Mouse (Mus musculus) midbrain, embryonic 16.5 days (tissue): Measurements from ENCODE around the gene Parp16. TPM values are rescaled to one million over a fixed set of nuclear protein-coding genes. Genes with fewer than 3 reads are reported as not detected.
"Not testable (repeated sequence)": the region's sequence is repeated elsewhere in the genome, so short reads cannot be mapped to it uniquely, and the experiment has no call there.

Experiments used
- ATAC-seq: fragments of 200-750 bp; cut with Nextera tagmentation; 2 replicates; pipeline ENCODE4 v1.8.0; 2017; ENCODE audit warnings: moderate TSS enrichment
- H3K27ac ChIP-seq: fragments of 300-500 bp; sonication (generic); 2 replicates; pipeline ENCODE4 v1.5.1; 2014; ENCODE audit warnings: mild to moderate bottlenecking, low read length, mixed read lengths
- H3K27me3 ChIP-seq: fragments of 300-500 bp; sonication (generic); 2 replicates; pipeline ENCODE4 v1.6.1; 2014; ENCODE audit warnings: low read depth, low read length, mixed read lengths; ENCODE audit not compliant: control insufficient read depth, insufficient read depth
- H3K36me3 ChIP-seq: fragments of 300-500 bp; sonication (generic); 2 replicates; pipeline ENCODE4 v1.6.1; 2014; ENCODE audit warnings: mild to moderate bottlenecking, low read length, moderate library complexity, mixed read lengths; ENCODE audit not compliant: control insufficient read depth, insufficient read depth
- H3K4me1 ChIP-seq: fragments of 300-500 bp; sonication (generic); 2 replicates; pipeline ENCODE4 v1.6.1; 2014; ENCODE audit warnings: mild to moderate bottlenecking, low read length, mixed read lengths; ENCODE audit not compliant: control insufficient read depth, insufficient read depth
- H3K4me2 ChIP-seq: fragments of 300-500 bp; sonication (generic); 2 replicates; pipeline ENCODE4 v1.6.1; 2014; ENCODE audit warnings: mild to moderate bottlenecking, low read length, mixed read lengths
- H3K4me3 ChIP-seq: fragments of 300-500 bp; sonication (generic); 2 replicates; pipeline ENCODE4 v1.5.1; 2014; ENCODE audit warnings: low read depth, mild to moderate bottlenecking, low read length, moderate library complexity, mixed read lengths
- H3K9ac ChIP-seq: fragments of 300-500 bp; sonication (generic); 2 replicates; pipeline ENCODE4 v1.6.1; 2014; ENCODE audit warnings: low read depth, low read length, mixed read lengths
- H3K9me3 ChIP-seq: fragments of 300-500 bp; sonication (generic); replicated peaks from 2 replicates; pipeline ENCODE4 v1.6.1; 2014; ENCODE audit warnings: mild to moderate bottlenecking, low read length, mixed read lengths; ENCODE audit not compliant: control insufficient read depth, poor library complexity, severe bottlenecking
- WGBS: fragments of 180-500 bp; shearing (Covaris S2); extraction: QIAGEN DNeasy Blood & Tissue Kit; methylation state at CpG from one replicate; pipeline ENCODE4 v1.1.7; 2014; 5-methylcytosine and 5-hydroxymethylcytosine counted together
- polyA plus RNA-seq: library from polyadenylated mRNA; unstranded; fragments of >200 nt; fragmentation: Nextera tagmentation; extraction: Ambion mirVana; gene quantifications from 2 replicates; pipeline ENCODE4 v1.2.1, GENCODE M21; 2015

Gene Parp16
- polyA plus RNA-seq, 1 experiment from 2014 or later, result 8.5 TPM

GRCm38 (mm10) chr9:65259366-65259765 lies 64.2 kb downstream of the Parp16 start:
- ATAC-seq, result no peak
- Histone ChIP-seq H3K4me2 (no peak overlapping the region), H3K9ac (no peak overlapping the region), H3K9me3 (no peaks in the 10 kb centered on the region), H3K4me3 (no peak overlapping the region), H3K36me3 (no peaks in the 10 kb centered on the region), H3K27ac (no peak overlapping the region), H3K4me1 (no peaks in the 10 kb centered on the region), H3K27me3 (no peaks in the 10 kb centered on the region)
- 80% methylated on average over 7 of the region's 7 CpGs for WGBS

DNA sequence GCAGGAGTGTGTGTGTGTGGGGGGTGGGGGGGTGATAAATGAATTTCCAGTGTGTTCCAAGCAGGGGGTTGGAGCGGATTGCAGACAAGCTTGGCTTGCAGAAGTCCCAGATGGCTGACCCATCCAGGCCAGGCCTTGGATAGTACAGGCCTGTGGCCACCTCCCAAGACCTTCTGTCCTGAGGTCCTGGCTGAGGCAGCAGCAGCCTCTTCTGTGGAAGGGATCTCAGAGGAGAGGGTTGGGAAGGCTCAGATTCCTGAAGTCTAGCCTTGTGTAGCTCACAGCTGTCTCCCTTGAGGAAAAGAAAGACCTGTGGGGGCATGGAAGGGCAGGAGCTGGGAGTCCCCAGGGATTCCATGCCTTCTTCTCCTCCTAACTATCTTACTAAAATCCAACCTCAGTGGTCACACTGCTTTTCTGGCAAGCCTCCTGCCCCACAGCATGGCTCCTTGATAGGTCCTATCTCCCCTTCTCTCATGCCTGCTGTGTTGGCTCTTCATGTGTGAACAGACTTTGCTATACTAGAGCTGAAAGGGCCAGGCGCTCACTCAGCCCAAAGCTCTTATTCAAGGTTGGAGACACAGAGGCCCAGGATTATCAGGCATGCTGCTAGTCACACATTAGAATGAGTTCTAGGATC lies 66.6 kb downstream of the Parp16 start:
- no peak overlapping the region for H3K4me2 ChIP-seq
- H3K27me3 ChIP-seq, result no peaks in the 10 kb centered on the region
- no peak overlapping the region for H3K27ac ChIP-seq
- no peaks in the 10 kb centered on the region for H3K9me3 ChIP-seq
- 85% methylated on average over 2 of the region's 2 CpGs for WGBS
- no peak overlapping the region for H3K4me3 ChIP-seq
- no peak for ATAC-seq
- H3K4me1 ChIP-seq, result no peaks in the 10 kb centered on the region
- no peak overlapping the region for H3K9ac ChIP-seq
- no peaks in the 10 kb centered on the region for H3K36me3 ChIP-seq

GRCm38 (mm10) chr9:65262641-65263120 lies 67.5 kb downstream of the Parp16 start:
- Histone ChIP-seq H3K36me3 (no peaks in the 10 kb centered on the region), H3K9me3 (no peaks in the 10 kb centered on the region), H3K27me3 (no peaks in the 10 kb centered on the region), H3K4me2 (no peak overlapping the region), H3K27ac (no peak overlapping the region), H3K9ac (no peak overlapping the region), H3K4me1 (peaks cover 3% of the 10 kb centered on the region), H3K4me3 (no peak overlapping the region)
- no peak for ATAC-seq
- WGBS, result 91% methylated on average over 3 of the region's 3 CpGs

GRCm38 (mm10) chr9:65264959-65265358 lies 69.8 kb downstream of the Parp16 start, which contains the start of gene Cilp:
Cilp (plus strand) TSS chr9:65265180.
- peaks cover 7% of the 10 kb centered on the region for H3K4me1 ChIP-seq
- no peak within 1 kb of the TSS for H3K4me2 ChIP-seq
- no peaks in the 10 kb centered on the region for H3K36me3 ChIP-seq
- no peak within 1 kb of the TSS for H3K9ac ChIP-seq
- H3K27ac ChIP-seq, result no peak within 1 kb of the TSS
- WGBS, result 43% methylated on average over 5 of the region's 5 CpGs
- H3K9me3 ChIP-seq, result no peaks in the 10 kb centered on the region
- no peaks in the 10 kb centered on the region for H3K27me3 ChIP-seq
- ATAC-seq, result no peak
- no peak within 1 kb of the TSS for H3K4me3 ChIP-seq

DNA sequence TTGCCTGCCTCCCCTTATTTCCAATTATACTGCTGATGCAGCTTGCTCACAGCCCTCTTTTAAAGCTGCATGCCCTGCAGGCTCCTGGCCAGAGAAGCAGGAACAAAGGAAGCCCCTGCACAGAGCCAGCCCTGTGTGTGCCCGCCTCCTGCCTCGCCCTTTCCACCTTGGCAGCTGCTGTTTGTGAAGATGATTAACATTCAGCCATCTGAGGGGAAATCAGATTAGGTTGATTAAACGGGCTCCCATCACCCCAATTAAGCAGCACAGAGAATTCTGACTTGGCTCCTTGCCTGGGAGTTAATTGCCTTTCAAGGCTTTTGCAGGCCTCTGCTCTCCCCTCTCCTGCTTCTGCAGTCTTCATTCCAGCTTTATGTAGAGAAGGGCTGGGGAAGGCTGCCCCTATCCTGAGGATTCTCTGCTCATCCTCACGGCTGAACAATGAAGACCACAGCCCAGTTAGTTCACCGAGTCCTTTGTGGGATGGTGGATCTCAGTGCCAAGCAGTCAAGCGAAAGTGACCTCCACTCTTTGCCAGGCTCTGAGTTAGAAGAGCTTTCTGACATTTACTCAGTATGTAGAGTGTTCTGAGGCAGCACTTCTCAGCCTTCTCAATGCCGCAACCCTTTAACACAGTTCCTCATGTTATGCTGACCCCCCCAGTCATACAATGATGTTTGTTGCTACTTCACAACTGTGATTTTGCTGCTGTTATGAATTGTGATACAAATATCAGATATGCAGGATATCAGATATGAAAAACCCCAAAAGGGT lies 72.8 kb downstream of the Parp16 start:
- no peak overlapping the region for H3K4me3 ChIP-seq
- H3K27me3 ChIP-seq, result no peaks in the 10 kb centered on the region
- peaks cover 7% of the 10 kb centered on the region for H3K4me1 ChIP-seq
- peak overlapping the region; percentile 17; the same call in 1 of the 2 replicates for H3K9ac ChIP-seq
- no peaks in the 10 kb centered on the region for H3K36me3 ChIP-seq
- peak overlapping the region; percentile 81 for H3K27ac ChIP-seq
- ATAC-seq, result peak; percentile 86
- H3K9me3 ChIP-seq, result no peaks in the 10 kb centered on the region
- 19% methylated on average over 7 of the region's 7 CpGs for WGBS
- no peak overlapping the region for H3K4me2 ChIP-seq

- Histone ChIP-seq H3K4me2 (no peak overlapping the region), H3K27me3 (no peaks in the 10 kb centered on the region), H3K4me1 (no peaks in the 10 kb centered on the region), H3K36me3 (no peaks in the 10 kb centered on the region), H3K9ac (no peak overlapping the region), H3K27ac (no peak overlapping the region), H3K4me3 (no peak overlapping the region), H3K9me3 (no peaks in the 10 kb centered on the region)
- no peak for ATAC-seq
- 92% methylated on average over 13 of the region's 13 CpGs for WGBS
These were observed 78.1 kb downstream of the Parp16 start for GRCm38 (mm10) chr9:65273048-65273809.

- Histone ChIP-seq H3K27me3 (no peaks in the 10 kb centered on the region), H3K27ac (no peak overlapping the region), H3K4me1 (no peaks in the 10 kb centered on the region), H3K36me3 (no peaks in the 10 kb centered on the region), H3K9ac (no peak overlapping the region), H3K4me3 (no peak overlapping the region), H3K9me3 (no peaks in the 10 kb centered on the region), H3K4me2 (no peak overlapping the region)
- ATAC-seq, result no peak
- 79% methylated on average over 4 of the region's 4 CpGs for WGBS
These were observed 78.7 kb downstream of the Parp16 start for GRCm38 (mm10) chr9:65273873-65274272.

DNA sequence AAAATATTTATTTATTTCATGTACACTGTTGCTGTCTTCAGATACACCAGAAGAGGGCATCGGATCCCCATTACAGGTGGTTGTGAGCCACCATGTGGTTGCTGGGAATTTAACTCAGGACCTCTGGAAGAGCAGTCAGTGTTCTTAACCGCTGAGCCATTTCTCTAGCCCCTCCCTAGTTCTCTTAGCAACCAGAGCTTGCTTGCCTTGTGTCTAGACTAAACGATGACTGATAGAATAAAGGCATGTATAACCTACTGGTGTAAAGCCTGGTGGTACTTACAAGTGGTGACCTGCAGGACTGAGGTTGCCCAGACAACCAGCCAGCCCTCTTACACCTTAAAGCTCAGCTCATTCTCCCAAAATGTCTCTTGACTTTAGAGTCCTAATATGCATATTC lies 79.7 kb downstream of the Parp16 start:
- WGBS, result 78% methylated on average over 3 of the region's 3 CpGs

More for the DNA sequence above, 79.7 kb downstream of the Parp16 start:
- not testable (repeated sequence) for H3K36me3 ChIP-seq, H3K4me1 ChIP-seq, H3K27me3 ChIP-seq, ATAC-seq, H3K9me3 ChIP-seq, H3K27ac ChIP-seq, H3K4me3 ChIP-seq, H3K4me2 ChIP-seq, H3K9ac ChIP-seq
